Mouse (Mus musculus): ENCODE measurements around the gene Cbr4. TPM values are rescaled to one million over a fixed set of nuclear protein-coding genes. Genes with fewer than 3 reads are reported as not detected.

Cbr4 gene
- polyA plus RNA-seq, 1 experiment from 2014 or later = 31.4 TPM

GRCm38 (mm10) chr8:61537471-61537870, 49.9 kb downstream of the Cbr4 start:
- no peak for TF ChIP-seq CTCF (IDR thresholded peaks at IDR 0.05)
- POLR2A ChIA-PET = interaction anchor here (0.6 kb wide), 1 partner anchor 287 kb away, joined by 4 read pairs; no protein-coding TSS in a partner anchor
- DNase-seq (ENCODE audit: low read depth, low spot score) (no peak), ATAC-seq (no peak)
- CTCF ChIA-PET = interaction anchor here (1.0 to 1.7 kb wide), 3 partner anchors 15 to 338 kb away, joined by 3 to 8 read pairs (median 4); no protein-coding TSS in a partner anchor
- no peaks in the 10 kb centered on the region for H3K27me3 ChIP-seq
- in situ Hi-C loops (cut with MboI; ENCODE audit: low pct_unique_long_range_greater_than_20kb) = loop anchor here (5.0 to 10.0 kb wide), 3 partner anchors 150 to 517 kb away; no protein-coding TSS in a partner anchor

GRCm38 (mm10) chr8:61539828-61540500, 52.4 kb downstream of the Cbr4 start:
- H3K27me3 ChIP-seq = no peaks in the 10 kb centered on the region
- ChIA-PET CTCF (interaction anchor here (0.7 to 1.7 kb wide), 10 partner anchors 11 to 359 kb away, joined by 3 to 6 read pairs (median 4); no protein-coding TSS in a partner anchor), POLR2A (interaction anchor here (0.6 to 0.7 kb wide), 2 partner anchors 37 to 165 kb away, joined by 5 to 7 read pairs; no protein-coding TSS in a partner anchor)
- DNase-seq (ENCODE audit: low read depth, low spot score) = peak; percentile 48
- peak; percentile 99 for TF ChIP-seq CTCF (IDR thresholded peaks at IDR 0.05)
- in situ Hi-C loops (cut with MboI; ENCODE audit: low pct_unique_long_range_greater_than_20kb) = loop anchor here (5.0 to 10.0 kb wide), 3 partner anchors 147 to 515 kb away; no protein-coding TSS in a partner anchor
- ATAC-seq = peak; percentile 71

GRCm38 (mm10) chr8:61549585-61549984, 62.1 kb downstream of the Cbr4 start:
- no peak for TF ChIP-seq CTCF (IDR thresholded peaks at IDR 0.05)
- CTCF ChIA-PET = no interaction called here
- no peak for DNase-seq (ENCODE audit: low read depth, low spot score)
- in situ Hi-C loops (cut with MboI; ENCODE audit: low pct_unique_long_range_greater_than_20kb) = no loop called here
- no peak for ATAC-seq
- no peaks in the 10 kb centered on the region for H3K27me3 ChIP-seq
- POLR2A ChIA-PET = no interaction called here

- no peaks in the 10 kb centered on the region for H3K27me3 ChIP-seq
- ATAC-seq (no peak), DNase-seq (ENCODE audit: low read depth, low spot score) (no peak)
- TF ChIP-seq CTCF (IDR thresholded peaks at IDR 0.05) = peak; percentile 47
- in situ Hi-C loops (cut with MboI; ENCODE audit: low pct_unique_long_range_greater_than_20kb) = no loop called here
- CTCF ChIA-PET = interaction anchor here (1.2 to 1.5 kb wide), 3 partner anchors 10 to 202 kb away, joined by 3 to 4 read pairs (median 4); no protein-coding TSS in a partner anchor
- POLR2A ChIA-PET = interaction anchor here (0.7 kb wide), 1 partner anchor 14 kb away, joined by 5 read pairs; no protein-coding TSS in a partner anchor
Measured at GRCm38 (mm10) chr8:61550006-61550748, 62.6 kb downstream of the Cbr4 start.

- TF ChIP-seq CTCF (IDR thresholded peaks at IDR 0.05) = no peak
- POLR2A ChIA-PET = interaction anchor here (0.7 kb wide), 2 partner anchors 153 to 179 kb away, joined by 4 to 5 read pairs; no protein-coding TSS in a partner anchor
- H3K27me3 ChIP-seq = no peaks in the 10 kb centered on the region
- CTCF ChIA-PET = interaction anchor here (0.9 kb wide), 1 partner anchor 9 kb away, joined by 3 read pairs; no protein-coding TSS in a partner anchor
- ATAC-seq (no peak), DNase-seq (ENCODE audit: low read depth, low spot score) (no peak)
- in situ Hi-C loops (cut with MboI; ENCODE audit: low pct_unique_long_range_greater_than_20kb) = no loop called here
Measured at GRCm38 (mm10) chr8:61552221-61552620, 64.7 kb downstream of the Cbr4 start.

GRCm38 (mm10) chr8:61552755-61553402, 65.3 kb downstream of the Cbr4 start:
- H3K27me3 ChIP-seq = no peaks in the 10 kb centered on the region
- ChIA-PET CTCF (no interaction called here), POLR2A (interaction anchor here (0.7 kb wide), 1 partner anchor 178 kb away, joined by 4 read pairs; no protein-coding TSS in a partner anchor)
- no peak for ATAC-seq
- in situ Hi-C loops (cut with MboI; ENCODE audit: low pct_unique_long_range_greater_than_20kb) = no loop called here
- no peak for DNase-seq (ENCODE audit: low read depth, low spot score)
- TF ChIP-seq CTCF (IDR thresholded peaks at IDR 0.05) = no peak

GRCm38 (mm10) chr8:61555343-61555742, 67.8 kb downstream of the Cbr4 start:
- in situ Hi-C loops (cut with MboI; ENCODE audit: low pct_unique_long_range_greater_than_20kb) = no loop called here
- ChIA-PET POLR2A (no interaction called here), CTCF (interaction anchor here (0.8 kb wide), 1 partner anchor 19 kb away, joined by 4 read pairs; no protein-coding TSS in a partner anchor)
- DNase-seq (ENCODE audit: low read depth, low spot score) = no peak
- H3K27me3 ChIP-seq = no peaks in the 10 kb centered on the region
- no peak for TF ChIP-seq CTCF (IDR thresholded peaks at IDR 0.05)
- no peak for ATAC-seq

- no peak for TF ChIP-seq CTCF (IDR thresholded peaks at IDR 0.05)
- CTCF ChIA-PET = interaction anchor here (0.8 kb wide), 1 partner anchor 18 kb away, joined by 4 read pairs; no protein-coding TSS in a partner anchor
- no peak for DNase-seq (ENCODE audit: low read depth, low spot score)
- in situ Hi-C loops (cut with MboI; ENCODE audit: low pct_unique_long_range_greater_than_20kb) = no loop called here
- ATAC-seq = no peak
- H3K27me3 ChIP-seq = no peaks in the 10 kb centered on the region
- POLR2A ChIA-PET = no interaction called here
Measured at GRCm38 (mm10) chr8:61556219-61556618, 68.7 kb downstream of the Cbr4 start.

Measured in Patski (cell line).